Mouse (Mus musculus) fat pad, adult 2 months (tissue): ENCODE data around the gene Scarf2.

Experiments used
- DNase-seq: peaks from one replicate; pipeline ENCODE4 v3.0.0-alpha.2; 2011; ENCODE audit warnings: low read depth, low spot score; ENCODE audit errors: extremely low read depth

Scarf2 gene

DNA sequence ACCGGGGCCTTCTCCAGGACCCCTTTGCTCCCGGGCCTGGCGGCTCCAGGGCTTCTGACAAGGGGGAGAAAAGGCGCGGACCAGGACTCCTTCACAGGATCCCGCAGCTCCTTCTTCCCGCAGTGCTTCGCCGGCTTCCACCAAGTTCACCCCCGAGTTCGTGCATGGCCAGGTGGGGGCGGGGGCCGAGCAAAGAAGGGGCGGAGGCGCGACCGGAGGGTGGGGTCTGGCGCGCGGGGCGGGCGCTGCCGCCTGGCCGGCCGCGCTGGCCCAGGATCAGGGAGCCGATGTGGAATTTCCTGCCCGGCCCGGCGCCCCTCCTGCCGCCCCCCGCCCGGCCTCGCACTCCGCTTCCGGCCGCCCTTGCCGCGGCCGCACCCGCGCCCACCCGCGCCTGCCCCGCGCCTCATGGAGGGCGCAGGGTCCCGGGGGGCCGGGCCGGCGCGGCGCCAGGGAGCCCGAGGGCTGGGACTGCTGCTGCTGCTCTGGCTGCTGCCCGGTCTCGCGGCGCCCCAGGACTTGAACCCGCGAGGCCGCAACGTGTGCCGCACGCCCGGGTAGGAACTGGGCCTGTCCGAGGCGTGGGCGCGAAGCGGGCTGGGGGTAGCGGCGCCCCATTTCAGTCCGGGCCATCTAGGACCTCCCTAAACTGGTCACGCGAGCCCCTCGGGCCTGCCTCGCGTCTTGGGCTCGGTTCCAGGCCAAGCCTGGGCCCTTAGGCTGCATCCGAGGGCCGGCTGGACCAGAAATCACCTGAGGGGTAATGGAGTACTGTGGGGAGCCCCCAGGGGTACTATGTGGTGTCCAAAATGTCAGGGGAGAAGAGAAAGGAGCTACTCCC, at the start of gene Scarf2:
Gene Scarf2 (plus strand): TSS at position 312 of the 841 bp plus-strand sequence.
- DNase-seq: no peak

DNA sequence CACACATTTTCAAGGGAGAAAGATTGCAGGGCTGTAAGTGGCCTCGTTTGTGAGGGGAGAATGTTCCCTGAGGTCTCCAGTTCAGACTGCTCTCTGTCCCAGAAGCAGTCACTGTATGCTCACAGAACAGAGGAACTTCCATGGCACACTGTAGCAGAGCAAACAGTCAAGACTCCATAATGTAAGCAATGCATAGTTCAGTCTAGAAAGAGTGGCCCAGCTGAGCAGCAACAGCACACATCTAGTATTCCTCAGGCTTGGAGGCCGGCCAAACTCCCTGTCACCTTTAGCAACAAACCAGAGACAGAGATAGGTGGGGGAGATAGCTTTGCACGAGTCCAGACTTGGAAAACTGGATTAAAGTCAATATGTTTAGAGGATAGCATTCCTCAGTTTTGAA, 44.1 kb upstream of the Scarf2 start:
- DNase-seq: no peak

DNA sequence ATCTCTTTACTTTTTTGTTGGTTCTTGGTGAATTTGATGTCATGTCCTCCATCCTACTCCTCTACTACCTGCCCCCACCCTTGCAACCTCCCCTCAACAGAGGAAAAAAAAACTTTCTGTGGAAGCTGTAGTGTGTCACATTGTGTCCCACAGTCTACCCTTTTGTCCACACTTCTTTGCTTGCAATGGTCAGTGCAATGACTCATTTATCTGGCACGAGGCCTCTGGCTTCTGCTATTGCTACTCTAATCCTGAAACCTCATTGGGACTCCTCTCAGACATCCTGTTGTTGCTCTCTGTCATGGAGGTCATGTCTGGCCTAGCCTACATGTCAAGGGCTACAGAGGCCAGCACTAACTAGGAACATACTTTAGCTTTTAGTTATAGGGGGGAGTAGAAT, 43.4 kb upstream of the Scarf2 start:
- no peak for DNase-seq

DNA sequence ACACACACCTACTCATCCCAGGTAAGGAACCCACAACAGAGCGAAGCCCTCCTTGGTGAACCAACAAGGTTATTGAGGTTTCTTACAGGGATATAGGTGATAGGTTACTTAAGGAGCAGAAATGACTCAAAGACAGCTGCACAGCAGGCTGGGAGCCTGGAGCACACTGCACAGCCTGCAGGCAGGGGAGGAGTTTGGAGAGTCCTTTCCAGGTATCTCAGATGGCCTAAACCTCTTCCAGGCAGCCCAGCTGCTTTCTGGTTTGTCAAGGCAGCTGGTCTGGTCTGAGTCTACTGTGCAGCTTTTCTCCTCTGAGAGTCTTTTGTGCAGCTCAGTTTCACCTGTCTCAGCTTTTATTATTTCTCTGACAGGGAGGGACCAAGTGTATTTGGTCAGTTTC, 39.3 kb upstream of the Scarf2 start:
- no peak for DNase-seq

DNA sequence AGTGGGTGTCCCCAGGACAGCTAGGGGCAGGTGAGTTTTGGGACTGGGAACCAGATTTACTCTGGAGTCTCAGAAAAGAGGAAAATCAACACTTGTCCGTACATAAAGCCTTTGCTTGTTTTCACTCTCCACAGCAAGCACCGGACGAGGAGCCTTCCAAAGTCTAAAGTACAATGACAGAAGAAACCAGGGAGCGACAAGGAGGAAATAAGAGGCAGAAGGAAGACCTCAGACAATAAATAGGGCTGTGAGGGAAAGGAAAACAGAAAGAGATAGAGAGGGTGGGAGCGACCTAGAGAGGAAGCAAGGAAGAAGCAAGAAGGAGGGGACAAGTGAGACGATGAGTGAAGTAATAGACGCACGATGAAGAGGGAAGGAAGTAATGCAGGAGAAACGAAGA, 38.2 kb upstream of the Scarf2 start:
- DNase-seq: no peak

DNA sequence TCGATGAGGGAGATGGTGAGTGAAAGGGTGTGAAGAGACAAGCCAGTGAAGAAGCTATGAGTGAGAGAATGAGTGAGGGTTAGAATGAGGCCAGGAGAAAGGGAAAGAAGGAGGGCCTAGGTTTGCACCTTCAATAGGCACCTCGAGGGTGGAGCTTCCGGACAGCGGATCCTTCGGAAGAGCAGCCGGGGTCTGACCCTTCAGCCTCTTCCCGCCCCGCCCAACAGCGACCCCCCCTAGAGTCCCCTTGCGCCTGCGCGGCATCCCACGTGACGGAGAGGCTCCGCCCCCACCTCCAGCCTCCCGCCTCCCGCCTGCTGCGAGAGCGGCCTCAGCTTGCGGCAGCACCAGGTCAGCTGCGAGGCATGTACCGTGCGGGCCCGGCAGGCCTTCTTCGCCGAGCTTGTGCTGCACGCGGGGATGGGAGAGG, 37.7 kb upstream of the Scarf2 start, which contains the start of gene Klhl22:
Gene Klhl22 (plus strand): TSS at position 275 of the 430 bp plus-strand sequence.
- DNase-seq: no peak

DNA sequence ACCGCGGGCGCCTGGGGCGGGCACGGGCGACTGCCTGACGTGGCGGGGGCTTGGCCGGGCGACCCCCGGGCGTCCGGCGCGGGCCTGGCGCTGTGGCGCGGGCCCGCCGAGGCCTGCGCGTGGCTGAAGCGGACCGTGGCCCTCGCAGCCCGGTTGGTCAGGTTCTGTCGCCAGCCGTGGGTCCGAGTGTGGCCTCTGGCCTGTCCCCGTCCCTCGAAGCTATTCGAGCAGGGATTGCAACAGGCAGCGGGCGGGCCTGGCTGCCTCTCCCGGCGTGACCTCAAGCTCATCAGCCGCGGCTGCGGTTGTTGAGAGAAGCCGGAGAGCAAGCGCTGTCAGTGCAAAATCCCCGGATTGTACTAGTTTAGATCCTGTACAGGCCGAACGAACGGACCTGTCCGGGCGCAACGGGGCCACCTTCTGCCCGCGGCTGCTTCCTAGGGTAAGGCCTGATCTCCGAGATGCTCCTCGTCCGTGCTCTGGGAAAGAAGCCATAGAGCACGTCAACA, 37.2 kb upstream of the Scarf2 start:
- DNase-seq: no peak

DNA sequence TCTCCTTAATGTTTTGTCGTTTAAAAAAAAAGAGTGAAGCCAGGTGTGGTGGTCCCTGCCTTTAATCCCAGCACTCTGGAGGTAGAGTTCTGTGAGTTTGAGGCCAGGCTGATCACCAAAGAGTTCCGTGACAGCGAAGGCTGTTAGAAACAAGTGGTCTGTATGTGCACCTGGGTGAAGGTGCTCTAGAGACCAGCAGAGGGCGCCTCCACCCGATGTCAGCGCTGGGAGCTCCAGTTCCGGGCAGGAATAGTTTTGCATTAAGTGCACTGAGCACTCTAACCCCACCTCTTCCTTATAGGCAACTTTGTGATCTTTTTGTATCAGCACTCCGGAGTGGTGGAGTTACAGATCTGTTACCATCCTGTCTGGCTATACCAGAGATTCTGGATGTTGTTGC, 36.4 kb upstream of the Scarf2 start:
- no peak for DNase-seq

DNA sequence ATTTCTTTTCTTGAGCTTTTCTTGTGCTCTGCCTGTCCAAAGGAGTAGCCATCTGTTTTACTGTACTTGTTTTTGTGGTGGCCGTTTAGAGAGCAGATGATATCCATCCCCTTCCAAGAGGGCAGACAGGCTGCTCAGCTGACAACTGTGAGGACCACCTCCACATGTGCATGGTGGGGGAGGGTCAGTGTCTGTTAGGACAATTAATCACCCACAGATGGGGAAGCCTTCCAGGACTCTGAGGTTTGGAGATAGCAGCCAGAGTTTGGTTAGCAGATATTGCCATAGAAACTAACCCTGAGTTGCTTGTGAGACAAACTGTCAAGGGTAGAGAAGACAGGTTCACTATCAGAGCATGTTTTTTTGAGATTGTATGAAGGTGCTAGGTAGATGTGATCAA, 36.0 kb upstream of the Scarf2 start:
- no peak for DNase-seq

DNA sequence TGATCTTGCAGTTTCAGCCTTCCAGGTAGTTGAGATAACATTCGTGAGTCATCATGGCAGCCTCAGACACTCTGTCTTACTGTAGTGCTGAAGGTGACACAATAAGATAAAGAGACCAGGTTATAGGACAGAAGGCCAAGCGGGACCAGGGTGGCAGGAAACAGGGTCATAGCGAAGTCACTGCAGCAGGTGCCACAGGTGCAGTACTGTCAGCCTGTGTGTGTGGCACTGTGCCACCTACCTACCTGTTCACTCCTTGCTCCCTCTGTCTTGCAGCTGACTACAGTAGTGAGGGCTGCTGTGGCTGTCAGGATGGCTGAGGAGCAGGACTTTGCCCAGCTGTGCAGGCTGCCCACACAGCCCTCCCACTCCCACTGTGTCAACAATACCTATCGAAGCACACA, 33.0 kb upstream of the Scarf2 start:
- no peak for DNase-seq

DNA sequence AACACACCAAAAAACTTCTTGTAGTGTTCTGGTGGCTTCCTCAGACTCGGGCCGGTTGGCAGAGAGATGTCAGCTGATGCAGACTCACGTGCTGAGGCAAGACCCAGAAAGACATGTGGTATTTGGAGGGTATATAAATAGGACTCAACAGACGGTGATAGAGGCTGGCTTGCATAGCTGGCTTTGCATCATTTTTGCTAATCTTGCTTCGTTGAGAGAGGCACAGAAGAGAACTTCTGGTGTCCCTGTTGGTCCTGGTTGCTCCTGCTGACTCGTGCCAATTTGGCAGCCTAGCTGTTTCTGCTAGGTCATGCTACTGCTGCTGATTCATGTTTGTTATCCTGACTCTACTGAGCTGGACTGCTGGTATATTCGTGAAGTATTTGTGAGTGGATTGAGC, 28.2 kb upstream of the Scarf2 start:
- DNase-seq: no peak

DNA sequence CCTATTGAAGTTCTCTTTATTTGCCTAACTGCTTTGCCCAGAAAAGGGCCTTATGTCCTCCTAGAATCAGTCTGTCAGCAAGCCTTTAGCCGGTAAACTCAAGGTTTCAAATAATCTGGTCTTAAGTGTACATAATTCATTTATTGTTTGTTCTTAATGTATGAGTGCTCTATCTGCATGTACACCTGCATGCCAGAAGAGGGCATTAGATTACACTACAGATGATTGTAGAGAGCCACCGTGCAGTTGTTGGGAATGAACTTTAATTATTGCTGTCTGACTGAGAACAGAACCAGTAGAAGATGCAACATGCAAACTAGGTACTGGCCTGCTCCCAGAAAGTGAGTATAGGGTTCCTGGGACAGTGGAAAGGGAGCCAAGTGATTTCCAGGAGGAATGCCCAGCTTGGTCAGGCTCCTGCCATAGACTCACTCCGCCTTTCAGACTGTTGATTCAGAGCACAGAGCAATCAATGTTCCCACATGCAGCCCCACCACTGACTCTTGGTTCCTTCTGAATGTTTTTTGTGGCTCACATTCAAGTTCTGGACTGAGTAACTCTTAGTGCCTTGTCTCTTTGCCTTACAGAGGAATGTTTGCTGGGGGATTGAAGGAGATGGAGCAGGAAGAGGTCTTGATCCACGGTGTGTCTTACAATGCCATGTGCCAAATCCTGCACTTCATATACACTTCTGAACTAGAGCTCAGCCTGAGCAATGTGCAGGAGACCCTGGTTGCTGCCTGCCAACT, 25.8 kb upstream of the Scarf2 start:
- no peak for DNase-seq

DNA sequence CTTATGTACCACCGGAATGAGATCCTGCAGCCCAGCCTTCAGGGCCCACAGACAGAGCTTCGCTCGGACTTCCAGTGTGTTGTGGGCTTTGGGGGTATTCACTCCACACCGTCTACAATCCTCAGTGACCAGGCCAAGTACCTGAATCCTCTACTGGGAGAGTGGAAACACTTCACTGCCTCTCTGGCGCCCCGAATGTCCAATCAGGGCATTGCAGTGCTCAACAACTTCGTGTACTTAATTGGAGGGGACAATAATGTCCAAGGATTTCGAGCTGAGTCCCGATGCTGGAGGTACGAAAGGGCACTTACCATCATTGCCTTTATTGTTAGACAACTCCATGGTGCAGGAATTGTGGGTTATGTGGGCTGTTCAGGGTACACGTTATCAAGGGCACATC, 20.3 kb upstream of the Scarf2 start:
- no peak for DNase-seq

DNA sequence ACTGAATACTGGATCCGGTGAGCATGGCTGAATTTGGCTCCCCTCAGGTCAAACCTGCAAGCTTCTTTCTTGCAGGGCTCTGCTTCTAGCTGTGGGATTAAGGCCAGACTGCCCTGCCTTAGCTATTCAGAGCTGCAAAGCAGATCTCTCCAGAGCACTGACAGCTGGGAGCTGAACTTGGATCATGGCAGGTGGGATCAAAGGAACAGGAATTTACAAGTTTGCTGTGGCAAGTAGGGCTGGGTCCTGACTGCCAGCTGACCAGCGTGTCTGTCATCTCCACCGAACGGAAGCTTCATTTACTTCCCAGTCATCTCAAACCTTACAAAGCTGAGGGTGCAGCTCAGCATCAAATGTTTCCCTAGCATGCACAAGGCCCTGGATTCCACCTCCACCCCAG, 18.9 kb upstream of the Scarf2 start:
- no peak for DNase-seq

DNA sequence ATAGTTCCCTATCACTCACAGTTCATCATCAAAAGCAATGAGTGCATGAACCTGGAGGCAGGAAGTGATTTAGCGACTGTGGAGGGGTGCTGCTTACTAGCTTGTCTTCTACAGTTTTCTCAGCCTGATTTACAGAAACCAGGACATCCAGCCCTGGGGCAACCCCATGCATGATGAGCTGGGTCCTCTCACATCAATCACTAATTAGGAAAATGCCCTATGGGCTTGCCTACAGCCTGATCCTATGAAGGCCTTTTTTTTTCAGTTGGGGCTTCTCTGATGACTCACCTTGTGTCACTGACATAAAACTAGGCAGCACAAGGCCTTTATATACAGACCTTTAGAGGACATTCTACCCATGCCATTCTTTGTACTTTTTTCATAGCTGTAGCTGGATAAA, 17.4 kb upstream of the Scarf2 start:
- no peak for DNase-seq

DNA sequence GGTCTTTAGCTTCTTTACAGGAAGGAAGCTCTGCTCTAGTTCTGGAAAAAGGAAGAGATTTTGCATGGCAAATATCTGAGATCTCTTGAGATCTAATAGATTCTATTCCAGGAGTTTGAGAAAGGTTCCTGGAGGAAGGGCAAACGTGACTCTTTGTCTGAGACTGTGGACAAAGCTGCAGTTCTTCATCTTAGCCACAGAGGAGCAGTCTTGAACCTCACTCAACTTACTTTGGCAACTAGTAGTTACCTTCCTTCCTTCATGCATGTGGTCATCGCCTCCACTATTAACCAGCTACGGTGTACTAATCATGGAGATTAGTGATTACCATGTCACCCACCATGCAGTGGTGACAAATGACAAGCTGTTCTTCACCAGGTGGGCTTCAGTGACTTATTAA, 11.7 kb upstream of the Scarf2 start:
- DNase-seq: no peak

DNA sequence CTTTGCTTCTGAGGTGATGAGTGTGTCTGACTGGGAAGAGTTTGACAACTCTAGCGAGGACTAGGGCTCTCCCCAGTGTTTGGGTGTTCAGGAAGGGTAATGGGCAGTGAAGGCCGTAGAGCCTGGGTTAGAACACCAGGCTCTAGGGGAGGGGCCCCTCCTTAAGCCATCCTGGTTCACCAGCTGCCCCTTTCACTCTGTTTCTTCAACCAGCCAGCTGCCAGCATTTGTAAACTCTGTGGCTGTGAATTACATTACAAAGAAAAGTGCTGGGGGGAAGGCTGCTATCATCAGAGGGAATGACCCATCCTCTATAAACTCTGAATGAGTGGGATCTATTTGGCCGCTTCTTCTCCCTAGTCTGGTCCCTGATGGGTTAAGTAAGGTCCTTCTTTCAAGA, 4.4 kb upstream of the Scarf2 start:
- DNase-seq: no peak

DNA sequence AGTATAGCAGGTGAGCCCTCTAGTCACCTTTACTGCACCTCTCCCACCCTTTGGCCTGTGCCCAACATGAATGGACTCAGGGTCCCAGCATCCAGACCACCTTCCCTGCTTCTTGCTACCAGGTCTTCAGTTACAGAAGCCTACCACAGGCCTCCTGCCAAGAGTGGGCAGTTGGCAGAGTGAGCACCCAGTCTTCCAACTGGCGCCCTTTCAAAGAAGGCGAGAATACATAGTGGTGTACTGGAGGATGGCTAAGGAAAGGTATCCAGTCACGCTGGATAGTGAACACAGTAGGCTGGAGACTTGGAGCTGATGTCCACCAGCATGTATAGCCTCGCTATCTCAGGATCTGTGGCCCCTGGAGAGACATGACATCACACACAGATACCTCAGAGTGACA, 3.0 kb upstream of the Scarf2 start:
- no peak for DNase-seq

DNA sequence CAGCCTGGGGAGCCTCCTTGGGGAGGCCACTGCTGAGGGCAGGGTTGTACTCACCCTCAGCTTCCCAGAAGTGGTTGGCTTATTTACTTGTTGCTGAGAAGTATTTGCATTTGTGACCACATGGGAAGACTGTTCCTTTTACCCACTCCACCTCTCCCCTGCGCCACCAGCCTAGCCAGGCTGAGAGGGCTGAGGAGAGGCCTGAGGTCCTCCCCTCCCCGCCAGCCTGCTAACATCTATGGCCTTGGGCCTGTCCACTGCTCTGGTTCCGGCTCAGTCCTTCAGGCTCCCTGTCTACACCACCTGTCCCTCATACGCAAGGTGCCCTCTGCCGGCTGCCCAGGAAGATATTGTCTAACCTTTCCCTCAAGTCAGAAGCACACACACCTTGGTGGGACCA, 1.4 kb upstream of the Scarf2 start:
- no peak for DNase-seq

DNA sequence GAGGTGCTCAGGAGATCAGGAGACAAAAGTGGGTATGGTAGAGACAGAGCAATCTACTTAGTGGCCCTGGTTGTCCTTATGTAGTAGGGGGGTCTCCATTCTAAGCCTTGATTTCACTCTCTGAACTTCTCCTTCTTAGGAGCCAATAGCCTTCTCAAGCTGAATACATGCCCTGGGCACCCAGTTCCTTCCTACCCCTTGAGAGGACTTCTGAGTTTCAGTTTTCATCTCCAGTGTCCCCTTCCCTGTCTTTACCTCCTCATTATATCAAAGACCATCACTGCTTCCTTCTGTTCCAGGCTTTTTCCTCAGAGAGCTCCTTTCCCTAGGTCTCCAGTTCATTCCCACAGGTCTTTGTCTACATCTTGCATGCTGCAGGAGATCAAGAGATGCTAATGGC, 563 bp upstream of the Scarf2 start:
- DNase-seq: no peak

DNA sequence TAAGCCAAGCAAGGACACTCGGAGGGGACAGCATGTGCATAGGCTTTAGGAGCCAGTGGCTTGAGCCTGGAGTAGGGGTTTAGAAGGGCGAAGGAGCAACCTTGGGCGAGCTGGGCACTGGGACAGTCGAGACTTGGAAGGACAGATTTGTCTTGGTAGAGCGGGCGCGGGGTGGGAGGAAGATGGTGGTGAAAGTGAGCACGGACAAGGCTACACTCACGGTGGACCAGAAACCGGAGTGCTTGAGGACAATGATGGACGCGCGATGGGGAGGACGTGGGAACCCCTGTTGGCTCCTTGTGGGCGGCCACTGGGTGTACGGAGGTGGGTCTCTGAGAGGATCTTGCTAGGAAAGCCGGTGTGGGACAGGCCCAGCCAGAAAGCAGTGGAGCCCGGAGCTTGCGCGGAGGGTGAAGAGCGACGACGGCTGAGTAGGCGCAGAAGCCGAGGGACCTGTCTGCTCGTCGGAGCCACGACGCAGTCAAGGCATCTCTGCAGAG, 780 bp downstream of the Scarf2 start:
- no peak for DNase-seq
